Mouse (Mus musculus) adrenal gland, postnatal 10 days (tissue): ENCODE results near the gene Dnttip1. TPM values are rescaled to one million over a fixed set of nuclear protein-coding genes. Genes with fewer than 3 reads are reported as not detected.
A peak's percentile ranks its signal among the peaks of the same experiment; 100 is the strongest.
"Not testable (repeated sequence)": the region's sequence is repeated elsewhere in the genome, so short reads cannot be mapped to it uniquely, and the experiment has no call there.

Experiments
- DNase-seq: peaks from one replicate; pipeline ENCODE4 v3.0.0; 2021; ENCODE audit warnings: mixed read lengths
- long read RNA-seq, 2 experiments: library from polyadenylated mRNA; stranded (forward); transcript quantifications; one replicate each; pipeline ENCODE4 v2.0.0; 2021
- total RNA-seq, 2 experiments: library from RNA; stranded (reverse); gene quantifications; 2 replicates each; pipeline ENCODE4 v1.2.3; 2021

The Dnttip1 gene
- 10 to 100 TPM; 39.1 to 42.1 TPM for total RNA-seq
- long read RNA-seq, experiment 1, transcript Dnttip1-201 (13 exons, 1,664 nt) = major isoform, 103 of 133 reads
- long read RNA-seq, experiment 1, partial matches to known transcripts = 9 of 133 reads
- long read RNA-seq, experiment 1, other reads (novel, unspliced or antisense) = 20 of 133 reads
- long read RNA-seq, experiment 2, transcript Dnttip1-201 (13 exons, 1,664 nt) = major isoform, 61 of 74 reads
- long read RNA-seq, experiment 2, partial matches to known transcripts = 7 of 74 reads
- long read RNA-seq, experiment 2, other reads (novel, unspliced or antisense) = 6 of 74 reads

- peak; percentile 96 for DNase-seq
Observed at GRCm38 (mm10) chr2:164745843-164746479, at the start of gene Dnttip1, which contains the start of gene Wfdc3. Dnttip1 (plus strand) TSS chr2:164745983. Wfdc3 (minus strand) TSS chr2:164745931.

- no peak for DNase-seq
Observed at GRCm38 (mm10) chr2:164698201-164698600, 47.6 kb upstream of the Dnttip1 start, which contains the start of gene Spint4. Spint4 (plus strand) TSS chr2:164698501.

- no peak for DNase-seq
Observed at GRCm38 (mm10) chr2:164700959-164701358, 44.8 kb upstream of the Dnttip1 start.

GRCm38 (mm10) chr2:164701761-164702160 is 44.0 kb upstream of the Dnttip1 start:
- DNase-seq = no peak

- no peak for DNase-seq
Observed at GRCm38 (mm10) chr2:164704235-164704634, 41.5 kb upstream of the Dnttip1 start.

GRCm38 (mm10) chr2:164705328-164705727 is 40.5 kb upstream of the Dnttip1 start:
- DNase-seq = no peak

GRCm38 (mm10) chr2:164705991-164706390 is 39.8 kb upstream of the Dnttip1 start:
- DNase-seq = no peak

GRCm38 (mm10) chr2:164715005-164715404 is 30.8 kb upstream of the Dnttip1 start, which contains the start of gene Spint5:
Spint5 (plus strand) TSS chr2:164715305.
- DNase-seq = no peak

GRCm38 (mm10) chr2:164716194-164716786 is 29.5 kb upstream of the Dnttip1 start:
- not testable (repeated sequence) for DNase-seq

GRCm38 (mm10) chr2:164723276-164723675 is 22.5 kb upstream of the Dnttip1 start:
- no peak for DNase-seq

GRCm38 (mm10) chr2:164725895-164726619 is 19.7 kb upstream of the Dnttip1 start:
- peak; percentile 82 for DNase-seq

GRCm38 (mm10) chr2:164731719-164732118 is 14.1 kb upstream of the Dnttip1 start:
- no peak for DNase-seq

GRCm38 (mm10) chr2:164733259-164733658 is 12.5 kb upstream of the Dnttip1 start:
- DNase-seq = no peak

GRCm38 (mm10) chr2:164734839-164735238 is 10.9 kb upstream of the Dnttip1 start:
- DNase-seq = no peak

- DNase-seq = no peak
Observed at GRCm38 (mm10) chr2:164735446-164735845, 10.3 kb upstream of the Dnttip1 start.

GRCm38 (mm10) chr2:164737377-164738090 is 8.2 kb upstream of the Dnttip1 start:
- DNase-seq = no peak

- DNase-seq = no peak
Observed at GRCm38 (mm10) chr2:164739876-164740275, 5.9 kb upstream of the Dnttip1 start.

- DNase-seq = no peak
Observed at GRCm38 (mm10) chr2:164744987-164745386, 796 bp upstream of the Dnttip1 start.

- no peak for DNase-seq
Observed at GRCm38 (mm10) chr2:164746693-164747092, 910 bp downstream of the Dnttip1 start.

GRCm38 (mm10) chr2:164748191-164748590 is 2.4 kb downstream of the Dnttip1 start:
- DNase-seq = no peak

- DNase-seq = no peak
Observed at GRCm38 (mm10) chr2:164748991-164749390, 3.2 kb downstream of the Dnttip1 start.

GRCm38 (mm10) chr2:164752454-164752853 is 6.7 kb downstream of the Dnttip1 start:
- no peak for DNase-seq
